Mouse (Mus musculus) hindbrain, embryonic 11.5 days (tissue): Measurements from ENCODE around the gene Cacna1d. TPM values are rescaled to one million over a fixed set of nuclear protein-coding genes. Genes with fewer than 3 reads are reported as not detected.

Source experiments
- ATAC-seq: fragments of 200-750 bp; cut with Nextera tagmentation; 2 replicates; pipeline ENCODE4 v1.8.0; 2017; ENCODE audit warnings: mild to moderate bottlenecking, moderate TSS enrichment, moderate library complexity; ENCODE audit not compliant: low FRiP score
- DNase-seq: peaks from one replicate; pipeline ENCODE4 v3.0.0-alpha.2; 2015; ENCODE audit warnings: low spot score
- H3K27ac ChIP-seq: fragments of 300-500 bp; sonication (generic); 2 replicates; pipeline ENCODE4 v1.5.1; 2014; ENCODE audit warnings: mild to moderate bottlenecking, low read depth, low read length
- H3K27me3 ChIP-seq: fragments of 300-500 bp; sonication (generic); 2 replicates; pipeline ENCODE4 v1.6.1; 2014; ENCODE audit warnings: mild to moderate bottlenecking, low read length, moderate library complexity, mixed read lengths; ENCODE audit not compliant: control insufficient read depth, insufficient read depth
- H3K36me3 ChIP-seq: fragments of 300-500 bp; sonication (generic); 2 replicates; pipeline ENCODE4 v1.6.1; 2014; ENCODE audit warnings: mild to moderate bottlenecking, low read length, moderate library complexity, mixed read lengths; ENCODE audit not compliant: control insufficient read depth, insufficient read depth
- H3K4me1 ChIP-seq: fragments of 300-500 bp; sonication (generic); replicated peaks from 2 replicates; pipeline ENCODE4 v1.6.1; 2014; ENCODE audit warnings: low read length, mixed read lengths; ENCODE audit not compliant: control insufficient read depth, insufficient read depth
- H3K4me2 ChIP-seq: fragments of 300-500 bp; sonication (generic); replicated peaks from 2 replicates; pipeline ENCODE4 v1.6.1; 2014; ENCODE audit warnings: mild to moderate bottlenecking, low read depth, low read length
- H3K4me3 ChIP-seq: fragments of 300-500 bp; sonication (generic); 2 replicates; pipeline ENCODE4 v1.5.1; 2014; ENCODE audit warnings: low read depth, low read length
- H3K9ac ChIP-seq: fragments of 300-500 bp; sonication (generic); 2 replicates; pipeline ENCODE4 v1.6.1; 2014; ENCODE audit warnings: low read depth, low read length
- H3K9me3 ChIP-seq: fragments of 300-500 bp; sonication (generic); 2 replicates; pipeline ENCODE4 v1.6.1; 2016; ENCODE audit warnings: low read length; ENCODE audit not compliant: control insufficient read depth
- WGBS: fragments of 180-500 bp; shearing (Covaris S2); extraction: QIAGEN DNeasy Blood & Tissue Kit; methylation state at CpG from one replicate; pipeline ENCODE4 v1.1.7; 2014; 5-methylcytosine and 5-hydroxymethylcytosine counted together
- polyA plus RNA-seq: library from polyadenylated mRNA; unstranded; fragments of >200 nt; fragmentation: Nextera tagmentation; extraction: Ambion mirVana; gene quantifications from 2 replicates; pipeline ENCODE4 v1.2.1, GENCODE M21; 2014

The Cacna1d gene
- polyA plus RNA-seq, 1 experiment from 2014 or later = 2.9 TPM

- H3K4me3 ChIP-seq = no peak overlapping the region
- H3K4me2 ChIP-seq = no peak overlapping the region
- H3K9ac ChIP-seq = no peak overlapping the region
- no peaks in the 10 kb centered on the region for H3K9me3 ChIP-seq
- no peaks in the 10 kb centered on the region for H3K27me3 ChIP-seq
- no peak for DNase-seq
- H3K4me1 ChIP-seq = no peaks in the 10 kb centered on the region
- WGBS = 78% methylated on average over 7 of the region's 7 CpGs
- no peak for ATAC-seq
- no peaks in the 10 kb centered on the region for H3K36me3 ChIP-seq
- H3K27ac ChIP-seq = no peak overlapping the region
Observed at GRCm38 (mm10) chr14:30299946-30300345, 191.3 kb downstream of the Cacna1d start.

GRCm38 (mm10) chr14:30297492-30297891, 193.8 kb downstream of the Cacna1d start:
- Histone ChIP-seq H3K4me3 (no peak overlapping the region), H3K4me2 (no peak overlapping the region), H3K4me1 (no peaks in the 10 kb centered on the region), H3K27me3 (no peaks in the 10 kb centered on the region), H3K9ac (no peak overlapping the region), H3K36me3 (no peaks in the 10 kb centered on the region), H3K9me3 (no peaks in the 10 kb centered on the region), H3K27ac (no peak overlapping the region)
- no peak for DNase-seq
- 93% methylated on average over 11 of the region's 11 CpGs for WGBS
- no peak for ATAC-seq

- Histone ChIP-seq H3K9me3 (no peaks in the 10 kb centered on the region), H3K4me1 (no peaks in the 10 kb centered on the region), H3K27ac (no peak overlapping the region), H3K27me3 (no peaks in the 10 kb centered on the region), H3K4me3 (no peak overlapping the region), H3K4me2 (no peak overlapping the region), H3K9ac (no peak overlapping the region), H3K36me3 (no peaks in the 10 kb centered on the region)
- ATAC-seq (no peak), DNase-seq (no peak)
- WGBS = 31% methylated on average over 1 of the region's 1 CpGs
Observed at GRCm38 (mm10) chr14:30292135-30292463, 199.2 kb downstream of the Cacna1d start.

- Histone ChIP-seq H3K36me3 (no peaks in the 10 kb centered on the region), H3K27me3 (no peaks in the 10 kb centered on the region), H3K4me3 (no peak overlapping the region), H3K27ac (no peak overlapping the region), H3K9me3 (no peaks in the 10 kb centered on the region), H3K9ac (no peak overlapping the region), H3K4me1 (no peaks in the 10 kb centered on the region), H3K4me2 (no peak overlapping the region)
- no peak for ATAC-seq
- DNase-seq = no peak
- 66% methylated on average over 9 of the region's 9 CpGs for WGBS
Observed at GRCm38 (mm10) chr14:30291389-30292134, 199.7 kb downstream of the Cacna1d start.

GRCm38 (mm10) chr14:30284446-30284845, 206.8 kb downstream of the Cacna1d start:
- H3K4me2 ChIP-seq = no peak overlapping the region
- H3K4me1 ChIP-seq = no peaks in the 10 kb centered on the region
- no peaks in the 10 kb centered on the region for H3K27me3 ChIP-seq
- ATAC-seq (no peak), DNase-seq (no peak)
- H3K27ac ChIP-seq = no peak overlapping the region
- H3K9ac ChIP-seq = no peak overlapping the region
- no peaks in the 10 kb centered on the region for H3K36me3 ChIP-seq
- H3K9me3 ChIP-seq = no peaks in the 10 kb centered on the region
- H3K4me3 ChIP-seq = no peak overlapping the region
- WGBS = 77% methylated on average over 10 of the region's 10 CpGs

- H3K27me3 ChIP-seq = no peaks in the 10 kb centered on the region
- no peak overlapping the region for H3K9ac ChIP-seq
- no peak overlapping the region for H3K4me2 ChIP-seq
- no peaks in the 10 kb centered on the region for H3K36me3 ChIP-seq
- no peak overlapping the region for H3K4me3 ChIP-seq
- WGBS = 82% methylated on average over 10 of the region's 10 CpGs
- no peaks in the 10 kb centered on the region for H3K9me3 ChIP-seq
- no peaks in the 10 kb centered on the region for H3K4me1 ChIP-seq
- ATAC-seq = no peak
- H3K27ac ChIP-seq = no peak overlapping the region
- DNase-seq = no peak
Observed at GRCm38 (mm10) chr14:30284022-30284421, 207.2 kb downstream of the Cacna1d start.

GRCm38 (mm10) chr14:30275572-30275971, 215.7 kb downstream of the Cacna1d start:
- Histone ChIP-seq H3K4me2 (no peak overlapping the region), H3K9me3 (no peaks in the 10 kb centered on the region), H3K27me3 (no peaks in the 10 kb centered on the region), H3K9ac (no peak overlapping the region), H3K4me3 (no peak overlapping the region), H3K4me1 (no peaks in the 10 kb centered on the region), H3K36me3 (no peaks in the 10 kb centered on the region), H3K27ac (no peak overlapping the region)
- 86% methylated on average over 9 of the region's 9 CpGs for WGBS
- ATAC-seq (no peak), DNase-seq (no peak)

- H3K27ac ChIP-seq = no peak overlapping the region
- no peaks in the 10 kb centered on the region for H3K36me3 ChIP-seq
- H3K4me2 ChIP-seq = no peak overlapping the region
- 84% methylated on average over 4 of the region's 4 CpGs for WGBS
- H3K9me3 ChIP-seq = no peaks in the 10 kb centered on the region
- no peaks in the 10 kb centered on the region for H3K27me3 ChIP-seq
- H3K4me1 ChIP-seq = no peaks in the 10 kb centered on the region
- ATAC-seq (no peak), DNase-seq (no peak)
- H3K9ac ChIP-seq = no peak overlapping the region
- H3K4me3 ChIP-seq = no peak overlapping the region
Observed at GRCm38 (mm10) chr14:30272976-30273375, 218.3 kb downstream of the Cacna1d start.

- no peak for DNase-seq
- Histone ChIP-seq H3K4me1 (no peaks in the 10 kb centered on the region), H3K9ac (no peak overlapping the region), H3K4me2 (no peak overlapping the region), H3K36me3 (no peaks in the 10 kb centered on the region), H3K4me3 (no peak overlapping the region), H3K27ac (no peak overlapping the region), H3K27me3 (no peaks in the 10 kb centered on the region), H3K9me3 (no peaks in the 10 kb centered on the region)
- 76% methylated on average over 5 of the region's 5 CpGs for WGBS
- no peak for ATAC-seq
Observed at GRCm38 (mm10) chr14:30272523-30272922, 218.7 kb downstream of the Cacna1d start.
